Mouse (Mus musculus) forebrain, embryonic 10.5 days (tissue): ENCODE measurements around the gene Olfr314. TPM values are rescaled to one million over a fixed set of nuclear protein-coding genes. Genes with fewer than 3 reads are reported as not detected.

Source experiments
- polyA plus RNA-seq: library from polyadenylated mRNA; unstranded; fragments of >200 nt; fragmentation: Nextera tagmentation; extraction: Ambion mirVana; gene quantifications from 2 replicates; pipeline ENCODE4 v1.2.1, GENCODE M21; 2016

The Olfr314 gene
- polyA plus RNA-seq, 1 experiment from 2014 or later, result not detected

Other genes with a start within 250 kb of the Olfr314 start
- gene Olfr330, start 248.1 kb upstream of the Olfr314 start, polyA plus RNA-seq, result not detected in 2 replicates
- not detected in 2 replicates for gene Olfr329-ps, start 236.5 kb upstream of the Olfr314 start, polyA plus RNA-seq
- not detected in 2 replicates for gene Olfr328, start 227.3 kb upstream of the Olfr314 start, polyA plus RNA-seq
- gene Olfr224, start 212.4 kb upstream of the Olfr314 start, polyA plus RNA-seq, result not detected in 2 replicates
- gene Olfr325, start 205.2 kb upstream of the Olfr314 start, polyA plus RNA-seq, result not detected in 2 replicates
- not detected in 2 replicates for gene Olfr324, start 187.8 kb upstream of the Olfr314 start, polyA plus RNA-seq
- not detected in 2 replicates for gene 2210407C18Rik, start 166.9 kb upstream of the Olfr314 start, polyA plus RNA-seq
- not detected in 2 replicates for gene Olfr323, start 152.5 kb upstream of the Olfr314 start, polyA plus RNA-seq
- gene Trim58, start 142.5 kb upstream of the Olfr314 start, polyA plus RNA-seq, result 0.33 and 0.35 TPM in 2 replicates
- gene Olfr322, start 124.2 kb upstream of the Olfr314 start, polyA plus RNA-seq, result not detected in 2 replicates
- not detected in 2 replicates for gene Olfr320, start 101.9 kb upstream of the Olfr314 start, polyA plus RNA-seq
- gene Olfr319, start 83.8 kb upstream of the Olfr314 start, polyA plus RNA-seq, result not detected in 2 replicates
- not detected in 2 replicates for gene Olfr318, start 58.9 kb upstream of the Olfr314 start, polyA plus RNA-seq
- not detected in 2 replicates for gene Olfr317, start 43.7 kb upstream of the Olfr314 start, polyA plus RNA-seq
- not detected in 2 replicates for gene Olfr316, start 30.2 kb upstream of the Olfr314 start, polyA plus RNA-seq
- not detected in 2 replicates for gene Olfr315, start 9.8 kb upstream of the Olfr314 start, polyA plus RNA-seq
- gene Fam183b, start 19.0 kb downstream of the Olfr314 start, polyA plus RNA-seq, result 1.0 and 1.9 TPM in 2 replicates
- not detected in 2 replicates for gene Olfr313, start 32.0 kb downstream of the Olfr314 start, polyA plus RNA-seq
- gene Olfr312, start 46.3 kb downstream of the Olfr314 start, polyA plus RNA-seq, result not detected in 2 replicates
- gene Olfr311, start 56.3 kb downstream of the Olfr314 start, polyA plus RNA-seq, result not detected in 2 replicates
- gene Gm12258, start 64.2 kb downstream of the Olfr314 start, polyA plus RNA-seq, result 8.9 and 9.3 TPM in 2 replicates
- 9.3 and 9.4 TPM in 2 replicates for gene 2810021J22Rik, start 84.3 kb downstream of the Olfr314 start, polyA plus RNA-seq
- 5.8 and 6.4 TPM in 2 replicates for gene Zfp39, start 121.3 kb downstream of the Olfr314 start, polyA plus RNA-seq
- 0.05 TPM in 1 of 2 replicates, not detected in the other for gene Btnl10, start 135.0 kb downstream of the Olfr314 start, polyA plus RNA-seq
- 265 and 273 TPM in 2 replicates for gene Rnf187, start 156.0 kb downstream of the Olfr314 start, polyA plus RNA-seq
- 22.7 and 36.5 TPM in 2 replicates for gene Hist3h2ba, start 166.0 kb downstream of the Olfr314 start, polyA plus RNA-seq
- 15.1 and 19.4 TPM in 2 replicates for gene Hist3h2a, start 171.7 kb downstream of the Olfr314 start, polyA plus RNA-seq
- 0.19 and 0.31 TPM in 2 replicates for gene Trim17, start 171.7 kb downstream of the Olfr314 start, polyA plus RNA-seq
- 18.5 and 19.6 TPM in 2 replicates for gene Trim11, start 195.1 kb downstream of the Olfr314 start, polyA plus RNA-seq